Mouse (Mus musculus) bone marrow macrophage, adult 2 months (primary cell): ENCODE measurements at regions not wholly inside any gene's neighbourhood (a gene's known extent, or its start where the extent isn't known, plus 50 kb on each side); places are given as distances from the start of the nearest gene placed in this dataset.

Experiments used
- CTCF ChIP-seq: IDR thresholded peaks from 2 replicates; pipeline ENCODE4 v1.5.1; 2012; ENCODE audit warnings: low read depth, mild to moderate bottlenecking, low read length, moderate library complexity
- POLR2A ChIP-seq: IDR thresholded peaks from 2 replicates; pipeline ENCODE4 v1.6.1; 2012; ENCODE audit warnings: mild to moderate bottlenecking, low read depth, low read length, borderline replicate concordance

- TF ChIP-seq POLR2A (no peak), CTCF (no peak)
These were observed 76.1 kb downstream of the Rps15a start for GRCm38 (mm10) chr7:118039862-118040261.
